Mouse (Mus musculus) heart, embryonic 16.5 days (tissue): ENCODE data around the gene Hsd17b11. TPM values are rescaled to one million over a fixed set of nuclear protein-coding genes. Genes with fewer than 3 reads are reported as not detected.

ENCODE experiments used
- ATAC-seq: fragments of 200-750 bp; cut with Nextera tagmentation; replicated peaks from 2 replicates; pipeline ENCODE4 v1.8.0; 2017; ENCODE audit warnings: moderate number of reproducible peaks; ENCODE audit not compliant: insufficient read depth, low FRiP score; ENCODE audit errors: extremely low read depth
- H3K27ac ChIP-seq: fragments of 300-500 bp; sonication (generic); 2 replicates; pipeline ENCODE4 v1.5.1; 2014; ENCODE audit warnings: mild to moderate bottlenecking, low read length, control low read depth, moderate library complexity
- H3K27me3 ChIP-seq: fragments of 300-500 bp; sonication (generic); 2 replicates; pipeline ENCODE4 v1.6.1; 2014; ENCODE audit warnings: low read length, mixed read lengths; ENCODE audit not compliant: control insufficient read depth, insufficient read depth
- H3K36me3 ChIP-seq: fragments of 300-500 bp; sonication (generic); 2 replicates; pipeline ENCODE4 v1.6.1; 2014; ENCODE audit not compliant: control insufficient read depth, insufficient read depth
- H3K4me1 ChIP-seq: fragments of 300-500 bp; sonication (generic); 2 replicates; pipeline ENCODE4 v1.6.1; 2014; ENCODE audit warnings: low read length, mixed read lengths; ENCODE audit not compliant: control insufficient read depth, insufficient read depth
- H3K4me2 ChIP-seq: fragments of 300-500 bp; sonication (generic); 2 replicates; pipeline ENCODE4 v1.6.1; 2014; ENCODE audit warnings: low read depth, mild to moderate bottlenecking, control low read depth, low read length
- H3K4me3 ChIP-seq: fragments of 300-500 bp; sonication (generic); 2 replicates; pipeline ENCODE4 v1.5.1; 2014; ENCODE audit warnings: mild to moderate bottlenecking, control low read depth, low read length
- H3K9ac ChIP-seq: fragments of 300-500 bp; sonication (generic); 2 replicates; pipeline ENCODE4 v1.6.1; 2014; ENCODE audit warnings: low read length, control low read depth
- H3K9me3 ChIP-seq: fragments of 300-500 bp; sonication (generic); replicated peaks from 2 replicates; pipeline ENCODE4 v1.6.1; 2016; ENCODE audit warnings: low read length; ENCODE audit not compliant: control insufficient read depth
- WGBS: fragments of 180-500 bp; shearing (Covaris S2); extraction: QIAGEN DNeasy Blood & Tissue Kit; methylation state at CpG from one replicate; pipeline ENCODE4 v1.1.7; 2014; 5-methylcytosine and 5-hydroxymethylcytosine counted together
- polyA plus RNA-seq: library from polyadenylated mRNA; unstranded; fragments of >200 nt; fragmentation: Nextera tagmentation; extraction: Ambion mirVana; gene quantifications from 2 replicates; pipeline ENCODE4 v1.2.1, GENCODE M21; 2015

The Hsd17b11 gene
- polyA plus RNA-seq = 3.3 and 3.5 TPM in 2 replicates

DNA sequence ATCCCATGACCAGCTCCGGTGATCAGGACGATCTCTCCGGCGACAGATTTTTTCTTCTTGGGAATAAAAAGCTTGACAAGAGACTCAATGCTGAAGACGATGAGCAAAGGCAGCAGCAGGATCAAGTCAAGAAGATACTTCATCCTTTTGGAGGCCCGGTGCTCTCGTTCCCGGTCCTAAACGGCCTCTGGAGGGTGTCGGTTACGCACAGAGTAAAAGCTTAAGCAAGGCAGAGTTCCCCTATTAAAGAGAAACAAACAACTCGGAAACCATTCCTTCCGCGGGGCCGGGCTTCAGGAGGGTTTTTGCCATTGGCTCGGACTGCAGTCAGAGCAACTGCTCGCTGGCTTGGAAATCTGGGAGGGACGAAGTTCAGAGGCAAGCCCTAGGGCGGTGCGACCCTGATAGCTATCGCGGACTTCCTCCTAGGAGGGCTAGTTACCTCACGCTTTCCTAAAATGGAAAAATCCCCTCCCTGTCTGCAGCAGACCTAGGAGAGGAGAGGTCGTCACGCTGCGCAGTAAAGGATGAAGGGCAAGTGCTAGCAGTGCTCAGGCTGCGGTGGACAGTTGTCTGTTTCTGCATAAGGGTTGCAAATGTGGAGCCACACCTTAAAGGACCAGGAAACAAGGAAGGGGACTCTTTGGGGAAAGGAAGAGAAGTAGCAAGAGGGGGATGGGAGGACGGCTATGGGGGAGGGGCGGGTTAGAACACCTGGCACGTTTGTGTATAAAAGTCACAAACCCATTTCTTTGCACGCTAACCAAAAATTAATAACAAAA, at the start of gene Hsd17b11:
Hsd17b11 (minus strand) TSS at position 323 of the 782 bp plus-strand sequence.
- under 1% methylated on average over 31 of the region's 31 CpGs for WGBS

DNA sequence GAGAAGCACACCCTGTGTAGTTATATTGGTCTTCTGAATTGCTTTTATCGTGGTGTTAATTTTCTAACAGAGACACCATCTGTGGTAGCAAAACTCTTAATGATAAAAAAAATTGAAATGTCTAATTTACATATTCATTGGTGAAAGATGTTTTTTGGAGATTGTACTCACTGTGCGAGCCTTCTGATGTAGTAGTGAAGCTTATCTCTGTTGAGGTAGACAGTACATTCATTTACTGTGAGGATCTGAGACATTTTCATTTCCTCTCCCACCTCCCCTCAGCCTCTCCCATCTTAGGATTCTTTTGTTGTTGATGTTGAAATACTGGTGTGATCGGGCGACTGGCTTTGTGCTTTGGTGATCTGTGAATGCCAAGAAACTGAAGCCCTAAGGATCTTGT, 49.3 kb upstream of the Hsd17b11 start:
- Histone ChIP-seq H3K36me3 (no peaks in the 10 kb centered on the region), H3K9ac (no peak overlapping the region), H3K4me3 (no peak overlapping the region), H3K27ac (no peak overlapping the region), H3K4me1 (no peaks in the 10 kb centered on the region), H3K4me2 (no peak overlapping the region), H3K27me3 (no peaks in the 10 kb centered on the region), H3K9me3 (no peaks in the 10 kb centered on the region)
- no peak for ATAC-seq
- WGBS = 71% methylated on average over 4 of the region's 4 CpGs

More for the DNA sequence above, at the start of gene Hsd17b11:
- Histone ChIP-seq H3K36me3 (peaks cover 12% of the 10 kb centered on the region), H3K27ac (peak within 1 kb of the TSS; percentile 87), H3K27me3 (no peaks in the 10 kb centered on the region), H3K4me2 (peak within 1 kb of the TSS; percentile 70), H3K9ac (peak within 1 kb of the TSS; percentile 77), H3K9me3 (no peaks in the 10 kb centered on the region), H3K4me1 (peaks cover 28% of the 10 kb centered on the region), H3K4me3 (peak within 1 kb of the TSS; percentile 71)
- peak; percentile 91 for ATAC-seq

DNA sequence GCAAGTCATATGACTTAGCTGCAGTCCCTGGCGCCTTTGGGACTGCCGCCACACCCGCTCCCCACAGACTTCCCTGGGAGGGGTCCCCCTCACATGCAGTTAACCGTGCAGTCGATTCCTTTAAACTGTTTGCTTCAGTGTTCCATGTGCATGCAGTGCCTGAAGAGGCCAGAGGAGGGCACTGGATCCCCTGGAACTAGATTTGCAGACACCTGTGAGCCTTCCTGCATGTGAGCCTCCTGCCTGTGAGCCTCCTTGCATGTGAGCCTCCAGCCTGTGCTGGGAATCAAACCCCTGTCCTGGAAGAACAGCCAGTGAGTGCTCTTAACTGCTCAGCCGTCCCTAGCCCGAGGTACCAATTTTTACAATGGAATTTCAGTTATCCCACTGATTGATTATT, 47.0 kb upstream of the Hsd17b11 start:
- Histone ChIP-seq H3K9ac (no peak overlapping the region), H3K4me3 (no peak overlapping the region), H3K27ac (no peak overlapping the region), H3K4me2 (no peak overlapping the region), H3K4me1 (no peaks in the 10 kb centered on the region), H3K36me3 (peaks cover 5% of the 10 kb centered on the region), H3K27me3 (no peaks in the 10 kb centered on the region), H3K9me3 (no peaks in the 10 kb centered on the region)
- 85% methylated on average over 7 of the region's 7 CpGs for WGBS
- no peak for ATAC-seq

DNA sequence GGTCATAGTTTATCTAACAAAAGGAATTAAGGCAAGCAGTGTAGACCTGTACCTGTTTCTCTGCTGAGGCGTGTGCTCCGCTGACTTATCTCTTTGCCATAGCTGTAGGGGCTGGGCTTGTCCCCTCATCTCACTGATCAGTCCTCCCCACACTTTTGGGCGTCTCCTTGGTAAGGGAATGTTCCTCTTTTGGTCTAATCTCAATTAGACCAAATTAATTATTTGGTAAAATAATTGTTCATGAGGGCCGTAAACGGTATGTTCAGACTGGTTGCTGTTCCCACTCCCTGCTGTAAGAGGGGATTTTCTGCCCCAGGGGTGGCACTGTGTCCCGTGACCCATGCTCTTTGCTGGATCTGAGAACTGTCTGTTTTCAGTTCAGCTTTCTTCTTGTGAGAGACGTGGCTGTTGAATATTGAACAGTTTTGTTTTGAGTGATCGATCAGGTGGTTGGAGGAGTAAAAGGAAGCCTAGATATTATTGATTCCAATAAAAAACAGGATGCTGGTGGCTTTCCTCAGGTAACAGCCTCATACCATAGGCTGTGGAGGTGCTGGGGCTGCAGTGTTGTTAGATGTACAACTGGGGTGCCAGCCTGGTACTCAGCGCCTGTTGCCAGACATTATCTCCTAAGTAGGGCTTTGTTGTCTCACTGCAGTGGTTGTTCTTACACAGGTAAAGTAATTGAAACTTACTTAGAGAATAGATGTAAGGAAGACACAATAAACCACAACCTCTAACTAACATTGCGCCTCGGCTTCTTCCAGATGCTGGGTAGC, 41.2 kb upstream of the Hsd17b11 start:
- 91% methylated on average over 11 of the region's 11 CpGs for WGBS
- no peaks in the 10 kb centered on the region for H3K9me3 ChIP-seq
- H3K36me3 ChIP-seq = peaks cover 36% of the 10 kb centered on the region
- no peaks in the 10 kb centered on the region for H3K4me1 ChIP-seq
- no peak for ATAC-seq
- no peak overlapping the region for H3K27ac ChIP-seq
- H3K4me2 ChIP-seq = no peak overlapping the region
- no peak overlapping the region for H3K9ac ChIP-seq
- no peaks in the 10 kb centered on the region for H3K27me3 ChIP-seq
- no peak overlapping the region for H3K4me3 ChIP-seq

DNA sequence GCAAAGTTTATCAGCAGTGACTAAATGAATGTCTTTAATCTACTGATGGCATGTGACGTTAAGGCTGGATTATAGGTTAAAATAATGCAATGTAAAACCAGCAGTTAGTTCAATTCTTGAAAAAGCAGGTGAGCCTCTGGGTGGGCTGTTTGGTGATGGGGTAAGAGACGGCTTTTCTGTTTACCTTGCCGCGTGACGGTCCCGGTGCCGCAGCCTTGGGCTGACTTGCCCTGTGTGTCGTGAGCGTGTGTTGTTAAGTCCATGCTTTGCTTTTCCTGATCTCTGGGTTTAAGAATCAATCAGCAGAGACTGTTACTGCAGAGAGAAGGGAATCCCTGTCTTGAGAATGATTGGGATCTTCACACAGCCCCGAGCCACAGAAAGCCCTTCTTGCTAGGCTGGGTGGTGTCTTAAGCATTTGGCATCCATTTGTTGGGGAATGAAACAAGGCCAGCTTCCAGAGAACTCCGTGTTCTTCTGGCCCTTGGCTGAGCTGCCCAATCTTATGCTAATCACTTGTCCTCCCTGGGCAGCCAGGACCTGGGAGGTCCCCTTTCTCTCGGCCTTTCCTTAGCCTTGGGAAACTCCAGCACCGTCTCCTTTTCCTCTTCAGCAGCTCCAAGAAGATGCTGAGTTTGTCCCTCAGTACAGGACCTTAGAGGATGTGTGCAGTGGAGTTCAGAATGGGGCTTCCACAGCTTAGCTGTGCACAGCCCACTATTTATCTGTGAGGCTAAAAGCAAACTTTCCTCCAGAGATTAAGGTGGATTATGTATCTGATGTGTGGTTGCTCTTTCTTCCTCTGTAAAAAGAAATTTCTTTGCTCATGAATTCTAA, 40.4 kb upstream of the Hsd17b11 start:
- no peaks in the 10 kb centered on the region for H3K9me3 ChIP-seq
- H3K4me2 ChIP-seq = no peak overlapping the region
- WGBS = 85% methylated on average over 13 of the region's 13 CpGs
- H3K36me3 ChIP-seq = peaks cover 36% of the 10 kb centered on the region
- H3K9ac ChIP-seq = no peak overlapping the region
- H3K27ac ChIP-seq = no peak overlapping the region
- no peaks in the 10 kb centered on the region for H3K27me3 ChIP-seq
- no peak for ATAC-seq
- no peaks in the 10 kb centered on the region for H3K4me1 ChIP-seq
- H3K4me3 ChIP-seq = no peak overlapping the region

DNA sequence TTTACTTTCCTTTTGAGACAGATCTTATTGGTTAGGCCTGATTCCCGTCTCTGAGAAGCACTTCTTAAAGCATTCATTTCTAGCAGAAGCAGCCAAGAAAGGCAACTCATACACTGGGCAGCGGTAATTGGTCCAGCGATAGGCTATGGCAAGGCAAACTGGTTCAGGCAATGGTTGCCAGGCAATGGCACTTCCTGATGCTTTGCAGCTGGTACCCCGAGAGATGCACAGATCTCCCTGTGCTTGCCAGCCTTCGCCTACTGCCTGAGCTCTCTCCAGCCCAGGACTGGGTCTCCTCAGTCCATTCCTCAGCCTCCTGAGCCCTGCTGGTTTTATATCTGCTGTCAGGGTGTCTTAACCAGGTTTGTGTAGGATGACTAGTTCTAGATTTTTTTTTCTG, 38.7 kb upstream of the Hsd17b11 start:
- Histone ChIP-seq H3K9ac (no peak overlapping the region), H3K36me3 (peaks cover 36% of the 10 kb centered on the region), H3K4me2 (no peak overlapping the region), H3K27me3 (no peaks in the 10 kb centered on the region), H3K4me1 (no peaks in the 10 kb centered on the region), H3K27ac (no peak overlapping the region), H3K9me3 (no peaks in the 10 kb centered on the region), H3K4me3 (no peak overlapping the region)
- WGBS = 95% methylated on average over 5 of the region's 5 CpGs
- no peak for ATAC-seq

DNA sequence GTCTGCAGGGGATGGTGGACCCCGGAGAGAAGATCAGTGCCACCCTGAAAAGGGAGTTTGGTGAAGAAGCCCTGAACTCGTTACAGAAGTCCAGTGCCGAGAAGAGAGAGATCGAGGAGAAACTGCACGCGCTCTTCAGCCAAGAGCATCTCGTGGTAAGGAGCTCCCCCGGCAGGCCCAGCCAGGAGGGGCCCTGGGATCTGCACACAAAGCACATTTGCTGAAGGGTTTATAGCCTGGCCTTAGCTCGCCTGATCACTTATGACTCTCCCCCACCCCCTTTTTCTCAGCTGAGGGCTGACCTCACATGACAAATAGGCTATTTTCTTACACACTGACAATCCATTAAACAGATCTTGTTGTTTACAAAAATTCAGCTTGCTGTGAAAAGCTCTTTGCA, 37.9 kb upstream of the Hsd17b11 start:
- H3K4me3 ChIP-seq = no peak overlapping the region
- no peaks in the 10 kb centered on the region for H3K9me3 ChIP-seq
- H3K27ac ChIP-seq = no peak overlapping the region
- ATAC-seq = no peak
- no peaks in the 10 kb centered on the region for H3K27me3 ChIP-seq
- WGBS = 86% methylated on average over 9 of the region's 9 CpGs
- no peaks in the 10 kb centered on the region for H3K4me1 ChIP-seq
- H3K4me2 ChIP-seq = no peak overlapping the region
- H3K36me3 ChIP-seq = peaks cover 30% of the 10 kb centered on the region
- no peak overlapping the region for H3K9ac ChIP-seq

DNA sequence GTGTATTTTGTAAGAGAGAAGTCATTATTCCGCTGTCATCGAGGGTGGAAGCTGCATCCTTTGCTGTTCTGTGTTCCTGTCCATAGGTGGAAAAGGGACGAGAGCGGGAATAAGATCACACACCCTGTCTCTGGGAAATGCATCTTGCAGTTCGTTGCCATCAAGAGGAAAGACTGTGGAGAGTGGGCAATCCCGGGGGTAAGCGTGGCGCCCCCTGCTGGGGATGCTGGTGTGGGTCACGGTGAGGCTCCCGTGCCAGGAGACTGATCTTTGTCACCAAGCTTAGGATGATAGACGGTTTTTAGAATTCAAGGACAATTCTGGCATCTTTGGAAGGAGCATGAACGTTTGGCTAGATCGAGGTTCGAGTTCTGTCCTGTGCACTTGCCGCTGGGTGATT, 36.3 kb upstream of the Hsd17b11 start:
- no peaks in the 10 kb centered on the region for H3K9me3 ChIP-seq
- H3K4me2 ChIP-seq = no peak overlapping the region
- no peak overlapping the region for H3K4me3 ChIP-seq
- H3K36me3 ChIP-seq = peaks cover 27% of the 10 kb centered on the region
- WGBS = 62% methylated on average over 15 of the region's 15 CpGs
- no peaks in the 10 kb centered on the region for H3K27me3 ChIP-seq
- no peak overlapping the region for H3K9ac ChIP-seq
- H3K27ac ChIP-seq = no peak overlapping the region
- no peak for ATAC-seq
- no peaks in the 10 kb centered on the region for H3K4me1 ChIP-seq
